Mouse (Mus musculus) lung, postnatal 0 days (tissue): ENCODE results near the gene Cpsf4.

Source experiments
- CTCF ChIP-seq: IDR thresholded peaks from 2 replicates; pipeline ENCODE4 v1.5.1; 2016; ENCODE audit warnings: antibody characterized with exemption, mild to moderate bottlenecking
- EP300 ChIP-seq: IDR thresholded peaks from 2 replicates; pipeline ENCODE4 v1.6.1; 2016; ENCODE audit warnings: antibody characterized with exemption, mild to moderate bottlenecking, control low read depth

DNA sequence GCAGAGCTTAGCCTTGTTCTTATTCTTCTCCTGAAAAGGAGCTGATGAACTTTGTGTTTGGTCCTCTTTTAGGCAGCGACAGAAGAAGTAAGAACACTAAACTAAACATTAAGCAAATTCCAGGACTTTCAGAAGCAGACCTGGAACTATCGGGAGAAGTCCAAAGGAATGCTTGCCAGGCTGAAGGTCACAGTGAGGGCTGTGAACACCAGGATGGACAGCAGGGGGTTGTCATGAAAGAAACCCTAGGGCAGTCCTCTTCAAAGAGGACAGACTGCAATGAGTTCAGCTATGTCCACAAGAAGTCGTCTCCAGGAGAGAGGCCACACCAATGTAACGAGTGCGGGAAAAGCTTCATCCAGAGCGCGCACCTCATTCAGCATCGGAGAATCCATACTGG, 53.0 kb downstream of the Cpsf4 start:
- TF ChIP-seq CTCF (no peak), EP300 (no peak)
